Mouse (Mus musculus) B cell, adult 2 months (primary cell): ENCODE results near the gene Col9a2.

Experiments
- DNase-seq, 2 experiments: peaks; one replicate each; pipeline ENCODE4 v3.0.0; 2022

The Col9a2 gene

GRCm38 (mm10) chr4:121084506-121084905 is 45.3 kb downstream of the Col9a2 start:
- DNase-seq = no peak

GRCm38 (mm10) chr4:121088696-121089095 is 49.5 kb downstream of the Col9a2 start:
- DNase-seq = no peak

DNA sequence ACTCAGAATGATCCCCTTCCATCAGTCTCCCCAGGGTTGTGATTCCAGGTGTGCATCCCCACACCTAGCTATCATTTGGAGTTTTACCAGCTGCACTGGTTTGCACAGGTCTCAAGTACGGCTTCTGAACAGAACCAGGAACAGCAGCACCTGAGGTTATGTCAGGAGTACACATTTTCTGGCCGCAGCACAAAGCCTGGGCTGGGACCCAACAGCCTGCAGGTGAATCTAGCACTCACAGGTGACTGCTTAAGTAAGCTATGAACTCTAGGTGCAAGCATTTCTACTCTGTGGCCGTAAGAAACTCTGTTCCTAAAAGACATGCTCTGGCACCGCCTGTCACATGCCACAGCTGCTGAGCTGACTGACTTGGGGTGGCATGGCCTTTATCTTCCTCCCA is 51.0 kb downstream of the Col9a2 start:
- DNase-seq = no peak

GRCm38 (mm10) chr4:121097650-121098378 is 58.6 kb downstream of the Col9a2 start, which contains the start of gene Zmpste24:
Gene Zmpste24, minus strand, starts transcription at chr4:121098241.
- peak; percentile 89 to 90 for DNase-seq

DNA sequence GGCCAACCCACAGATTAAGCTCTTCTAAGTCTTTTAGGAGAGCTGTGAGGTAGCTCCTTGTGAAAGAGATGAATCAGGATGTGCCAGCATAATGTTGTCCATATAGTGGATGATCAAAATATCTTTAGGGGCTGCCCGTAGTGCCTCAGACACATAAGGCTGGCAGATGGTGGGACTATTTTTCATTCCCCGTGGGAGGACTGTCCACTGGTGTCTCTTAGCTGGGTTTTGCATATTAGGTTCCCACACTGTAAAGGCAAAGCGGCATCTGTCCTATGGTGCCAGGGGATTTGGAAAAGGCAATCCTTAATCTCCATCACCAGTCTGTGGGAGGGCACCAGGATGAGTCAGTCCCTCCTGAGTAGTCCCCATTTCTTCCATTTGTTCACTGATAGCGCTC is 64.1 kb downstream of the Col9a2 start:
- DNase-seq = no peak
